Mouse (Mus musculus): ENCODE results near the gene Zfp941. TPM values are rescaled to one million over a fixed set of nuclear protein-coding genes. Genes with fewer than 3 reads are reported as not detected.
"Not testable (repeated sequence)": the region's sequence is repeated elsewhere in the genome, so short reads cannot be mapped to it uniquely, and the experiment has no call there.

The Zfp941 gene
- total RNA-seq, 1 experiment from 2014 or later = 2.6 TPM

- DNase-seq = no peak
Measured at GRCm38 (mm10) chr7:140780548-140780947, 41.4 kb downstream of the Zfp941 start.

- DNase-seq = no peak
Measured at GRCm38 (mm10) chr7:140765888-140766739, 55.9 kb downstream of the Zfp941 start.

GRCm38 (mm10) chr7:140765391-140765790 is 56.6 kb downstream of the Zfp941 start:
- not testable (repeated sequence) for DNase-seq

GRCm38 (mm10) chr7:140763447-140764020 is 58.4 kb downstream of the Zfp941 start, which contains the start of gene Cyp2e1:
Gene Cyp2e1 (plus strand): TSS chr7:140763739.
- DNase-seq = no peak

GRCm38 (mm10) chr7:140760647-140761046 is 61.3 kb downstream of the Zfp941 start:
- DNase-seq = no peak

Other genes starting within 250 kb of the Zfp941 start
- gene Olfr46, start 220.9 kb downstream of the Zfp941 start, total RNA-seq (2021) = not detected in 2 replicates
- gene Olfr61, start 193.2 kb downstream of the Zfp941 start, total RNA-seq (2021) = not detected in 2 replicates
- gene Olfr53, start 175.7 kb downstream of the Zfp941 start, total RNA-seq (2021) = not detected in 2 replicates
- not detected in 2 replicates for gene Olfr539, start 162.2 kb downstream of the Zfp941 start, total RNA-seq (2021)
- gene Olfr45, start 140.2 kb downstream of the Zfp941 start, total RNA-seq (2021) = not detected in 2 replicates
- gene Olfr541, start 124.9 kb downstream of the Zfp941 start, total RNA-seq (2021) = not detected in 2 replicates
- 116 and 195 TPM in 2 replicates for gene Cyp2e1, start 58.4 kb downstream of the Zfp941 start, total RNA-seq (2021)
- gene Syce1, start 34.3 kb downstream of the Zfp941 start, total RNA-seq (2021) = not detected in 2 replicates
- gene Urah, start 12.8 kb upstream of the Zfp941 start, total RNA-seq (2021) = 0.61 and 2.8 TPM in 2 replicates
- not detected in 2 replicates for gene Scgb1c1, start 23.4 kb upstream of the Zfp941 start, total RNA-seq (2021)
- gene Odf3, start 25.6 kb upstream of the Zfp941 start, total RNA-seq (2021) = 0.62 TPM in 1 of 2 replicates, not detected in the other
- 1.5 TPM in 1 of 2 replicates, not detected in the other for gene Gm45785, start 34.2 kb upstream of the Zfp941 start, total RNA-seq (2021)
- gene Ric8a, start 34.8 kb upstream of the Zfp941 start, total RNA-seq (2021) = 53.8 and 68.7 TPM in 2 replicates
- gene Bet1l, start 35.4 kb upstream of the Zfp941 start, total RNA-seq (2021) = 37.2 and 44.1 TPM in 2 replicates
- 125 and 128 TPM in 2 replicates for gene Psmd13, start 59.8 kb upstream of the Zfp941 start, total RNA-seq (2021)
- gene Sirt3, start 60.1 kb upstream of the Zfp941 start, total RNA-seq (2021) = 31.5 and 34.3 TPM in 2 replicates
- 610 and 755 TPM in 2 replicates for gene Cox8b, start 78.3 kb upstream of the Zfp941 start, total RNA-seq (2021)
- gene Nlrp6, start 98.7 kb upstream of the Zfp941 start, total RNA-seq (2021) = 1.9 and 2.2 TPM in 2 replicates
- 32.3 and 43.2 TPM in 2 replicates for gene Pgghg, start 119.2 kb upstream of the Zfp941 start, total RNA-seq (2021)
- gene Ifitm5, start 128.1 kb upstream of the Zfp941 start, total RNA-seq (2021) = 1.8 and 2.0 TPM in 2 replicates
- not detected in 2 replicates for gene Gm45717, start 133.8 kb upstream of the Zfp941 start, total RNA-seq (2021)
- gene Ifitm2, start 133.8 kb upstream of the Zfp941 start, total RNA-seq (2021) = 418 and 471 TPM in 2 replicates
- gene Ifitm1, start 145.0 kb upstream of the Zfp941 start, total RNA-seq (2021) = 3.6 and 3.9 TPM in 2 replicates
- 103 and 109 TPM in 2 replicates for gene Ifitm3, start 188.6 kb upstream of the Zfp941 start, total RNA-seq (2021)
- not detected in 2 replicates for gene Ifitm6, start 195.7 kb upstream of the Zfp941 start, total RNA-seq (2021)
- not detected in 2 replicates for gene Gm17387, start 207.0 kb upstream of the Zfp941 start, total RNA-seq (2021)
- gene B4galnt4, start 238.9 kb upstream of the Zfp941 start, total RNA-seq (2021) = 2.5 and 3.6 TPM in 2 replicates